Comparison of ENCODE assay signal across 16 mouse cellular contexts in genomic region chr1:137588304-137589300, GRCm38 (mm10).
DNase-seq lines count a peak whose midpoint lies in the region; ATAC-seq and TF ChIP-seq lines count a peak whose summit lies in the region.
"Had no signal": no experiment of that assay in that cellular context is flagged by ENCODE, and none has a peak within 500 bp of the region (broad histone marks: within the 10 kb centered on the region; RNA-seq: fewer than 3 reads in every experiment).

No protein-coding gene starts in this region.

- no peaks in the 10 kb centered on the region for H3K9me3 ChIP-seq in lung, postnatal 0 days (ENCODE audit: low read length)
- H3K9me3 ChIP-seq in stomach, postnatal 0 days (ENCODE audit: control insufficient read depth, low read length), result no peaks in the 10 kb centered on the region
- H3K9me3 ChIP-seq: hindbrain, embryonic 13.5 days; midbrain, embryonic 12.5 days; neural tube, embryonic 12.5 days had no signal

- TF ChIP-seq CTCF in lung, postnatal 0 days (IDR thresholded peaks at IDR 0.05), result no peak
- no peak for TF ChIP-seq CTCF in cerebellum, adult 2 months (IDR thresholded peaks at IDR 0.05; ENCODE audit: borderline replicate concordance, insufficient read depth, low read depth, low read length)
- no peak for TF ChIP-seq CTCF in stomach, postnatal 0 days (IDR thresholded peaks at IDR 0.05; ENCODE audit: low read depth)

- H3K27me3 ChIP-seq in lung, postnatal 0 days (replicated peaks; ENCODE audit: insufficient read depth, low read length), result no peaks in the 10 kb centered on the region
- no peaks in the 10 kb centered on the region for H3K27me3 ChIP-seq in cerebellum, adult 2 months (ENCODE audit: control insufficient read depth, insufficient read depth, low read length)
- no peaks in the 10 kb centered on the region for H3K27me3 ChIP-seq in stomach, postnatal 0 days (ENCODE audit: control insufficient read depth, insufficient read depth, low read length)
- H3K27me3 ChIP-seq: hindbrain, embryonic 13.5 days; midbrain, embryonic 12.5 days; neural tube, embryonic 12.5 days had no signal

- 0 out of 2 replicates have a peak, but pooled peaks have one; percentile 14 for ATAC-seq in lung, postnatal 0 days
- no peak for ATAC-seq in stomach, postnatal 0 days (ENCODE audit: low FRiP score, low TSS enrichment)

- no peaks in the 10 kb centered on the region for H3K36me3 ChIP-seq in lung, postnatal 0 days (ENCODE audit: insufficient read depth, low read length)
- no peaks in the 10 kb centered on the region for H3K36me3 ChIP-seq in stomach, postnatal 0 days (ENCODE audit: control insufficient read depth, insufficient read depth, low read length)
- H3K36me3 ChIP-seq: hindbrain, embryonic 13.5 days; midbrain, embryonic 12.5 days; neural tube, embryonic 12.5 days had no signal

- no peak for TF ChIP-seq EP300 in lung, postnatal 0 days (IDR thresholded peaks at IDR 0.05)
- no peak for TF ChIP-seq EP300 in stomach, postnatal 0 days (optimal IDR thresholded peaks at IDR 0.05)

- no peak overlapping the region for H3K4me2 ChIP-seq in lung, postnatal 0 days (replicated peaks; ENCODE audit: low read depth, low read length)
- H3K4me2 ChIP-seq in stomach, postnatal 0 days (replicated peaks; ENCODE audit: low read depth), result no peak overlapping the region
- H3K4me2 ChIP-seq: hindbrain, embryonic 13.5 days; midbrain, embryonic 12.5 days; neural tube, embryonic 12.5 days had no signal

- peak; percentile 28 to 32 for DNase-seq in heart, adult 18-20 months
- no peak for DNase-seq in heart, postnatal 4 days
- DNase-seq in lung, postnatal 0 days (ENCODE audit: low spot score), result no peak
- DNase-seq in lung, postnatal 14 days, result no peak
- peak; percentile 81 to 88 for DNase-seq in cerebellum, adult 2 months
- no peak for DNase-seq in stomach, postnatal 0 days (ENCODE audit: low spot score)
- no peak for DNase-seq in kidney, postnatal 4 days
- DNase-seq in thymus, postnatal 36 days, result no peak
- DNase-seq: adrenal gland, adult 8-10 months; gastrocnemius, adult 2 months; kidney, adult 8-10 months; retina, postnatal 1 day; thymus, postnatal 14 days had no signal

- no peak overlapping the region for H3K9ac ChIP-seq in lung, postnatal 0 days (replicated peaks; ENCODE audit: low read depth)
- H3K9ac ChIP-seq in stomach, postnatal 0 days (ENCODE audit: low read length), result no peak overlapping the region
- H3K9ac ChIP-seq: hindbrain, embryonic 13.5 days; midbrain, embryonic 12.5 days; neural tube, embryonic 12.5 days had no signal

- no peak overlapping the region for H3K4me3 ChIP-seq in lung, postnatal 0 days (ENCODE audit: low read depth, low read length)
- H3K4me3 ChIP-seq in cerebellum, adult 2 months (replicated peaks; ENCODE audit: insufficient read depth, low read depth, low read length), result no peak overlapping the region
- H3K4me3 ChIP-seq in stomach, postnatal 0 days (ENCODE audit: low read depth, low read length), result no peak overlapping the region
- H3K4me3 ChIP-seq: gastrocnemius, adult 2 months; hindbrain, embryonic 13.5 days; midbrain, embryonic 12.5 days; neural tube, embryonic 12.5 days had no signal

- no peak for TF ChIP-seq POLR2A in cerebellum, adult 2 months (IDR thresholded peaks at IDR 0.05; ENCODE audit: borderline replicate concordance, insufficient read depth, low read length)

- WGBS in lung, postnatal 0 days, result 71% methylated on average over 6 of the region's 6 CpGs
- WGBS in cerebellum, adult 2 months, result 15% methylated on average over 6 of the region's 6 CpGs
- WGBS in stomach, postnatal 0 days, result 67% methylated on average over 6 of the region's 6 CpGs

- H3K4me1 ChIP-seq in lung, postnatal 0 days (ENCODE audit: insufficient read depth, low read depth, low read length), result 0 out of 2 replicates have a peak, but pooled peaks cover 3% of the 10 kb centered on the region
- H3K4me1 ChIP-seq in cerebellum, adult 2 months (ENCODE audit: control insufficient read depth, insufficient read depth, low read length), result peaks cover 27% of the 10 kb centered on the region
- H3K4me1 ChIP-seq in stomach, postnatal 0 days (replicated peaks; ENCODE audit: control insufficient read depth, insufficient read depth), result no peaks in the 10 kb centered on the region; the same call in 1 of the 2 replicates
- H3K4me1 ChIP-seq: hindbrain, embryonic 13.5 days; midbrain, embryonic 12.5 days; neural tube, embryonic 12.5 days had no signal

- no peak overlapping the region for H3K27ac ChIP-seq in lung, postnatal 0 days (ENCODE audit: low read length)
- H3K27ac ChIP-seq in cerebellum, adult 2 months (ENCODE audit: insufficient read depth, low read length), result peak overlapping the region; percentile 82
- H3K27ac ChIP-seq in stomach, postnatal 0 days (replicated peaks), result 0 out of 2 replicates have a peak overlapping the region, but pooled peaks have one; percentile 14
- H3K27ac ChIP-seq: gastrocnemius, adult 2 months; hindbrain, embryonic 13.5 days; midbrain, embryonic 12.5 days; neural tube, embryonic 12.5 days had no signal

Comparison
In these comparisons a context has a peak if more than half of its experiments do, and no peak if none do; other contexts are left out.
1. DNase-seq: peak in heart, adult 18-20 months (2 of 2) and cerebellum, adult 2 months (2 of 2); none in heart, postnatal 4 days (single experiment), lung, postnatal 0 days (single experiment), lung, postnatal 14 days (single experiment), stomach, postnatal 0 days (single experiment), kidney, postnatal 4 days (0 of 2) and thymus, postnatal 36 days (0 of 2).